Mouse (Mus musculus): Measurements from ENCODE around the gene Odf2. TPM values are rescaled to one million over a fixed set of nuclear protein-coding genes. Genes with fewer than 3 reads are reported as not detected.
"Not testable (repeated sequence)": the region's sequence is repeated elsewhere in the genome, so short reads cannot be mapped to it uniquely, and the experiment has no call there.

The Odf2 gene
- polyA plus RNA-seq, 1 experiment: 1,873 TPM

- H3K4me1 ChIP-seq (ENCODE audit: control insufficient read depth, insufficient read depth, low read length): 0 out of 2 replicates have a peak, but pooled peaks cover 2% of the 10 kb centered on the region
- no peaks in the 10 kb centered on the region for H3K27me3 ChIP-seq (ENCODE audit: control insufficient read depth, insufficient read depth, low read length)
- TF ChIP-seq CTCF (IDR thresholded peaks at IDR 0.05; ENCODE audit: control insufficient read depth, insufficient read depth, insufficient replicate concordance, low read depth, low read length): no peak
- TF ChIP-seq POLR2A (IDR thresholded peaks at IDR 0.05; ENCODE audit: control insufficient read depth, low read depth, low read length): no peak
- H3K4me3 ChIP-seq (ENCODE audit: control insufficient read depth, low read depth, low read length): no peak overlapping the region
- H3K36me3 ChIP-seq (ENCODE audit: control insufficient read depth, insufficient read depth, low read length): no peaks in the 10 kb centered on the region
- peak overlapping the region; percentile 83 for H3K27ac ChIP-seq (ENCODE audit: control insufficient read depth, insufficient read depth, low read depth, low read length)
Measured at GRCm38 (mm10) chr2:29879964-29880830, 8.8 kb upstream of the Odf2 start.

- not testable (repeated sequence) for H3K36me3 ChIP-seq (ENCODE audit: control insufficient read depth, insufficient read depth, low read length); H3K4me3 ChIP-seq (ENCODE audit: control insufficient read depth, low read depth, low read length); H3K27me3 ChIP-seq (ENCODE audit: control insufficient read depth, insufficient read depth, low read length); H3K27ac ChIP-seq (ENCODE audit: control insufficient read depth, insufficient read depth, low read depth, low read length)
- H3K4me1 ChIP-seq (ENCODE audit: control insufficient read depth, insufficient read depth, low read length): peaks cover 12% of the 10 kb centered on the region
Measured at GRCm38 (mm10) chr2:29886659-29887292, 2.2 kb upstream of the Odf2 start.

GRCm38 (mm10) chr2:29889991-29890833, 1.2 kb downstream of the Odf2 start:
- Histone ChIP-seq H3K4me3 (ENCODE audit: control insufficient read depth, low read depth, low read length) (peak overlapping the region; percentile 96), H3K27ac (ENCODE audit: control insufficient read depth, insufficient read depth, low read depth, low read length) (peak overlapping the region; percentile 98), H3K27me3 (ENCODE audit: control insufficient read depth, insufficient read depth, low read length) (no peaks in the 10 kb centered on the region), H3K4me1 (ENCODE audit: control insufficient read depth, insufficient read depth, low read length) (peaks cover 12% of the 10 kb centered on the region), H3K36me3 (ENCODE audit: control insufficient read depth, insufficient read depth, low read length) (peaks cover 8% of the 10 kb centered on the region)
- TF ChIP-seq CTCF (IDR thresholded peaks at IDR 0.05; ENCODE audit: control insufficient read depth, insufficient read depth, insufficient replicate concordance, low read depth, low read length): peak; percentile 44; the same call in 1 of the 2 replicates
- TF ChIP-seq POLR2A (IDR thresholded peaks at IDR 0.05; ENCODE audit: control insufficient read depth, low read depth, low read length): no peak

- no peak for TF ChIP-seq CTCF (IDR thresholded peaks at IDR 0.05; ENCODE audit: control insufficient read depth, insufficient read depth, insufficient replicate concordance, low read depth, low read length)
- peak; percentile 46; the same call in 1 of the 2 replicates for TF ChIP-seq POLR2A (IDR thresholded peaks at IDR 0.05; ENCODE audit: control insufficient read depth, low read depth, low read length)
- Histone ChIP-seq H3K27ac (ENCODE audit: control insufficient read depth, insufficient read depth, low read depth, low read length) (peak overlapping the region; percentile 68), H3K36me3 (ENCODE audit: control insufficient read depth, insufficient read depth, low read length) (peaks cover 8% of the 10 kb centered on the region), H3K27me3 (ENCODE audit: control insufficient read depth, insufficient read depth, low read length) (no peaks in the 10 kb centered on the region), H3K4me3 (ENCODE audit: control insufficient read depth, low read depth, low read length) (peak overlapping the region; percentile 96), H3K4me1 (ENCODE audit: control insufficient read depth, insufficient read depth, low read length) (peaks cover 12% of the 10 kb centered on the region)
Measured at GRCm38 (mm10) chr2:29891773-29892172, 2.8 kb downstream of the Odf2 start.

- Histone ChIP-seq H3K27me3 (ENCODE audit: control insufficient read depth, insufficient read depth, low read length) (no peaks in the 10 kb centered on the region), H3K36me3 (ENCODE audit: control insufficient read depth, insufficient read depth, low read length) (peaks cover 10% of the 10 kb centered on the region), H3K4me1 (ENCODE audit: control insufficient read depth, insufficient read depth, low read length) (peaks cover 3% of the 10 kb centered on the region; the same call in 1 of the 2 replicates), H3K4me3 (ENCODE audit: control insufficient read depth, low read depth, low read length) (peak overlapping the region; percentile 11; the same call in 1 of the 2 replicates), H3K27ac (ENCODE audit: control insufficient read depth, insufficient read depth, low read depth, low read length) (no peak overlapping the region)
- TF ChIP-seq CTCF (IDR thresholded peaks at IDR 0.05; ENCODE audit: control insufficient read depth, insufficient read depth, insufficient replicate concordance, low read depth, low read length) (no peak), POLR2A (IDR thresholded peaks at IDR 0.05; ENCODE audit: control insufficient read depth, low read depth, low read length) (no peak)
Measured at GRCm38 (mm10) chr2:29896071-29896470, 7.0 kb downstream of the Odf2 start.

- H3K27me3 ChIP-seq (ENCODE audit: control insufficient read depth, insufficient read depth, low read length): no peaks in the 10 kb centered on the region
- peaks cover 12% of the 10 kb centered on the region for H3K36me3 ChIP-seq (ENCODE audit: control insufficient read depth, insufficient read depth, low read length)
- no peak overlapping the region for H3K4me3 ChIP-seq (ENCODE audit: control insufficient read depth, low read depth, low read length)
- no peak for TF ChIP-seq CTCF (IDR thresholded peaks at IDR 0.05; ENCODE audit: control insufficient read depth, insufficient read depth, insufficient replicate concordance, low read depth, low read length)
- no peak for TF ChIP-seq POLR2A (IDR thresholded peaks at IDR 0.05; ENCODE audit: control insufficient read depth, low read depth, low read length)
- no peaks in the 10 kb centered on the region for H3K4me1 ChIP-seq (ENCODE audit: control insufficient read depth, insufficient read depth, low read length)
- H3K27ac ChIP-seq (ENCODE audit: control insufficient read depth, insufficient read depth, low read depth, low read length): no peak overlapping the region
Measured at GRCm38 (mm10) chr2:29897366-29897765, 8.3 kb downstream of the Odf2 start.

- Histone ChIP-seq H3K4me3 (ENCODE audit: control insufficient read depth, low read depth, low read length) (peak overlapping the region; percentile 49), H3K27ac (ENCODE audit: control insufficient read depth, insufficient read depth, low read depth, low read length) (no peak overlapping the region), H3K4me1 (ENCODE audit: control insufficient read depth, insufficient read depth, low read length) (no peaks in the 10 kb centered on the region), H3K27me3 (ENCODE audit: control insufficient read depth, insufficient read depth, low read length) (no peaks in the 10 kb centered on the region), H3K36me3 (ENCODE audit: control insufficient read depth, insufficient read depth, low read length) (peaks cover 11% of the 10 kb centered on the region)
- TF ChIP-seq CTCF (IDR thresholded peaks at IDR 0.05; ENCODE audit: control insufficient read depth, insufficient read depth, insufficient replicate concordance, low read depth, low read length) (no peak), POLR2A (IDR thresholded peaks at IDR 0.05; ENCODE audit: control insufficient read depth, low read depth, low read length) (no peak)
Measured at GRCm38 (mm10) chr2:29898081-29898480, 9.1 kb downstream of the Odf2 start.
